Comparison of ENCODE assay signal across 20 mouse cellular contexts in genomic region chr2:68325306-68325705, GRCm38 (mm10).
A peak's percentile ranks its signal among the peaks of the same experiment; 100 is the strongest.
DNase-seq lines count a peak whose midpoint lies in the region; ATAC-seq and TF ChIP-seq lines count a peak whose summit lies in the region.
"Had no signal": no experiment of that assay in that cellular context is flagged by ENCODE, and none has a peak within 500 bp of the region (broad histone marks: within the 10 kb centered on the region; RNA-seq: fewer than 3 reads in every experiment).

No protein-coding gene starts in this region.

- no peak for TF ChIP-seq CTCF in thymus, adult 2 months (IDR thresholded peaks at IDR 0.05; ENCODE audit: borderline replicate concordance, control insufficient read depth, extremely low read depth, insufficient read depth, low read length, poor library complexity)

- H3K9me3 ChIP-seq in forebrain, embryonic 13.5 days (replicated peaks), result no peaks in the 10 kb centered on the region
- H3K9me3 ChIP-seq: heart, embryonic 10.5 days; limb, embryonic 10.5 days had no signal

- WGBS in forebrain, embryonic 13.5 days, result 76% methylated on average over 5 of the region's 5 CpGs
- 79% methylated on average over 5 of the region's 5 CpGs for WGBS in thymus, adult 2 months

- H3K4me1 ChIP-seq in forebrain, embryonic 13.5 days, result peaks cover 14% of the 10 kb centered on the region
- H3K4me1 ChIP-seq in thymus, adult 2 months (replicated peaks; ENCODE audit: control insufficient read depth, insufficient read depth, low read length), result no peaks in the 10 kb centered on the region

- peak; percentile 68 for ATAC-seq in inflammation-experienced regulatory T-cells, adult 6 months
- no peak for ATAC-seq in forebrain, embryonic 13.5 days
- ATAC-seq: forebrain, embryonic 16.5 days had no signal

- no peaks in the 10 kb centered on the region for H3K27me3 ChIP-seq in forebrain, embryonic 13.5 days
- H3K27me3 ChIP-seq in thymus, adult 2 months (ENCODE audit: control insufficient read depth, insufficient read depth, low read length), result no peaks in the 10 kb centered on the region

- H3K4me3 ChIP-seq in forebrain, embryonic 13.5 days, result no peak overlapping the region
- H3K4me3 ChIP-seq in thymus, adult 2 months (ENCODE audit: control insufficient read depth, insufficient read depth, low read length), result no peak overlapping the region
- H3K4me3 ChIP-seq: erythroblast, embryonic 14.5 days; heart, embryonic 10.5 days; limb, embryonic 10.5 days had no signal

- no peak overlapping the region for H3K4me2 ChIP-seq in forebrain, embryonic 13.5 days
- H3K4me2 ChIP-seq: liver, embryonic 11.5 days had no signal

- peak; percentile 31 for DNase-seq in cerebellum, adult 11 months
- DNase-seq in cerebellum, postnatal 4 days (ENCODE audit: low spot score in 2 of 2), result no peak
- peak; percentile 46 for DNase-seq in right cerebral cortex, adult 18-20 months
- no peak for DNase-seq in right cerebral cortex, postnatal 25 days
- no peak for DNase-seq in thymus, adult 2 months
- DNase-seq: adrenal gland, postnatal 14 days; kidney, postnatal 36 days; lung, adult 2 months; lung, postnatal 4 days; right cerebral cortex, postnatal 4 days; thymus, postnatal 25 days had no signal

- no peak overlapping the region for H3K27ac ChIP-seq in forebrain, embryonic 13.5 days
- H3K27ac ChIP-seq in thymus, adult 2 months (ENCODE audit: control insufficient read depth, insufficient read depth, low read length), result no peak overlapping the region
- H3K27ac ChIP-seq: heart, embryonic 10.5 days; limb, embryonic 10.5 days; stomach, postnatal 0 days had no signal

- H3K36me3 ChIP-seq in forebrain, embryonic 13.5 days (ENCODE audit: poor library complexity, severe bottlenecking), result no peaks in the 10 kb centered on the region
- no peaks in the 10 kb centered on the region for H3K36me3 ChIP-seq in thymus, adult 2 months (ENCODE audit: control insufficient read depth, insufficient read depth, low read length)
- H3K36me3 ChIP-seq: G1E; limb, embryonic 10.5 days had no signal

- H3K9ac ChIP-seq in forebrain, embryonic 13.5 days, result no peak overlapping the region

- no peak for TF ChIP-seq POLR2A in thymus, adult 2 months (IDR thresholded peaks at IDR 0.05; ENCODE audit: control insufficient read depth, extremely low read depth, insufficient read depth, low read length, poor library complexity)

Comparison
In these comparisons a context has a peak if more than half of its experiments do, and no peak if none do; other contexts are left out.
1. DNase-seq: peak in cerebellum, adult 11 months (single experiment) and right cerebral cortex, adult 18-20 months (single experiment); none in cerebellum, postnatal 4 days (0 of 2), right cerebral cortex, postnatal 25 days (single experiment) and thymus, adult 2 months (single experiment).